Comparison of ENCODE assay signal across 14 mouse cellular contexts in genomic region chr14:75878980-75879379, GRCm38 (mm10). TPM values are rescaled to one million over a fixed set of nuclear protein-coding genes. Genes with fewer than 3 reads are reported as not detected.
A peak's percentile ranks its signal among the peaks of the same experiment; 100 is the strongest.
DNase-seq lines count a peak whose midpoint lies in the region; ATAC-seq lines count a peak whose summit lies in the region.
"Had no signal": no experiment of that assay in that cellular context is flagged by ENCODE, and none has a peak within 500 bp of the region (broad histone marks: within the 10 kb centered on the region; RNA-seq: fewer than 3 reads in every experiment).

No protein-coding gene starts in this region.

- peaks cover 7% of the 10 kb centered on the region for H3K4me1 ChIP-seq in heart, embryonic 12.5 days (replicated peaks)
- peaks cover 39% of the 10 kb centered on the region for H3K4me1 ChIP-seq in embryonic facial prominence, embryonic 10.5 days
- no peaks in the 10 kb centered on the region; the same call in 1 of the 2 replicates for H3K4me1 ChIP-seq in hindbrain, embryonic 14.5 days (replicated peaks; ENCODE audit: control insufficient read depth, insufficient read depth, low read length)

- H3K27ac ChIP-seq in heart, embryonic 12.5 days (ENCODE audit: poor library complexity, severe bottlenecking) = no peak overlapping the region
- H3K27ac ChIP-seq in embryonic facial prominence, embryonic 10.5 days (replicated peaks) = peak overlapping the region; percentile 44
- no peak overlapping the region for H3K27ac ChIP-seq in hindbrain, embryonic 14.5 days
- H3K27ac ChIP-seq: embryonic facial prominence, embryonic 15.5 days; liver, embryonic 14.5 days; macrophage had no signal

- H3K9me3 ChIP-seq in heart, embryonic 12.5 days (replicated peaks) = no peaks in the 10 kb centered on the region
- H3K9me3 ChIP-seq in embryonic facial prominence, embryonic 10.5 days = no peaks in the 10 kb centered on the region
- no peaks in the 10 kb centered on the region for H3K9me3 ChIP-seq in hindbrain, embryonic 14.5 days (ENCODE audit: control insufficient read depth, low read length)
- H3K9me3 ChIP-seq: embryonic facial prominence, embryonic 15.5 days had no signal

- no peak for ATAC-seq in heart, embryonic 12.5 days (ENCODE audit: insufficient number of reproducible peaks, low FRiP score)
- ATAC-seq in hindbrain, embryonic 14.5 days (ENCODE audit: low FRiP score) = no peak

- no peak overlapping the region for H3K4me3 ChIP-seq in heart, embryonic 12.5 days
- H3K4me3 ChIP-seq in embryonic facial prominence, embryonic 10.5 days = no peak overlapping the region
- no peak overlapping the region for H3K4me3 ChIP-seq in hindbrain, embryonic 14.5 days (replicated peaks; ENCODE audit: low read length)
- H3K4me3 ChIP-seq: embryonic facial prominence, embryonic 15.5 days had no signal

- no peaks in the 10 kb centered on the region for H3K27me3 ChIP-seq in heart, embryonic 12.5 days (replicated peaks)
- no peaks in the 10 kb centered on the region; the same call in 1 of the 2 replicates for H3K27me3 ChIP-seq in embryonic facial prominence, embryonic 10.5 days (replicated peaks; ENCODE audit: low read depth, poor library complexity, severe bottlenecking)
- no peaks in the 10 kb centered on the region for H3K27me3 ChIP-seq in hindbrain, embryonic 14.5 days (ENCODE audit: control insufficient read depth, insufficient read depth, low read length)
- H3K27me3 ChIP-seq: embryonic facial prominence, embryonic 15.5 days had no signal

- no peaks in the 10 kb centered on the region for H3K36me3 ChIP-seq in heart, embryonic 12.5 days
- H3K36me3 ChIP-seq in embryonic facial prominence, embryonic 10.5 days (replicated peaks) = no peaks in the 10 kb centered on the region
- H3K36me3 ChIP-seq in hindbrain, embryonic 14.5 days (replicated peaks; ENCODE audit: control insufficient read depth, insufficient read depth) = no peaks in the 10 kb centered on the region
- H3K36me3 ChIP-seq: embryonic facial prominence, embryonic 15.5 days had no signal

- no peak overlapping the region for H3K9ac ChIP-seq in heart, embryonic 12.5 days
- no peak overlapping the region for H3K9ac ChIP-seq in hindbrain, embryonic 14.5 days
- H3K9ac ChIP-seq: embryonic facial prominence, embryonic 15.5 days; liver, embryonic 14.5 days had no signal

- DNase-seq in heart, postnatal 14 days = no peak
- peak; percentile 52 for DNase-seq in embryonic facial prominence, embryonic 10.5 days (ENCODE audit: low spot score)
- peak; percentile 46 for DNase-seq in hindbrain, embryonic 14.5 days (ENCODE audit: low spot score)
- DNase-seq in neural tube, embryonic 10.5 days (ENCODE audit: extremely low spot score, low spot score) = peak; percentile 35
- no peak for DNase-seq in cerebellum, postnatal 4 days (ENCODE audit: low spot score in 2 of 2)
- DNase-seq in left cerebral cortex, adult 11 months (ENCODE audit: low spot score) = no peak
- DNase-seq in lung, postnatal 4 days = no peak
- DNase-seq: adrenal gland, adult 2 months; cerebellum, adult 8-10 months; kidney, postnatal 36 days had no signal

- 27% methylated on average over 8 of the region's 8 CpGs for WGBS in heart, embryonic 12.5 days
- WGBS in embryonic facial prominence, embryonic 10.5 days = 26% methylated on average over 8 of the region's 8 CpGs
- 14% methylated on average over 8 of the region's 8 CpGs for WGBS in hindbrain, embryonic 14.5 days

- peak overlapping the region; percentile 27; the same call in 1 of the 2 replicates for H3K4me2 ChIP-seq in heart, embryonic 12.5 days
- H3K4me2 ChIP-seq in hindbrain, embryonic 14.5 days (replicated peaks) = peak overlapping the region; percentile 3; the same call in 1 of the 2 replicates
- H3K4me2 ChIP-seq: embryonic facial prominence, embryonic 15.5 days had no signal

- intact Hi-C loops in heart, postnatal 14 days (cut with DNase I) = loop anchor here (5.0 kb wide), 1 partner anchor 593 kb away; no protein-coding TSS in a partner anchor

RNA-seq across cellular contexts. Expression of gene Tpt1, which starts 34.1 kb away (rescaled TPM):
- 921 and 928 TPM in 2 replicates for polyA plus RNA-seq in heart, embryonic 12.5 days (2016; fragmentation: Nextera tagmentation; extraction: Ambion mirVana)
- 1,000 to 10,000 TPM; 2,748 to 2,964 TPM for total RNA-seq in heart, postnatal 14 days (2021)
- polyA plus RNA-seq in embryonic facial prominence, embryonic 10.5 days (2016; fragmentation: Nextera tagmentation; extraction: Ambion mirVana) = 832 and 862 TPM in 2 replicates
- polyA plus RNA-seq in hindbrain, embryonic 14.5 days (2014; fragmentation: Nextera tagmentation; extraction: Ambion mirVana) = 775 and 871 TPM in 2 replicates

Comparison
In these comparisons a context has a peak if more than half of its experiments do, and no peak if none do; other contexts are left out.
1. DNase-seq: peak in embryonic facial prominence, embryonic 10.5 days (single experiment), hindbrain, embryonic 14.5 days (single experiment) and neural tube, embryonic 10.5 days (single experiment); none in heart, postnatal 14 days (0 of 2), cerebellum, postnatal 4 days (0 of 2), left cerebral cortex, adult 11 months (single experiment) and lung, postnatal 4 days (0 of 2).